Mouse (Mus musculus): ENCODE results near the gene Spata5.

The Spata5 gene

GRCm38 (mm10) chr3:37419458-37419991, at the start of gene Spata5:
Gene Spata5, plus strand, starts transcription at chr3:37419896.
- DNase-seq (ENCODE audit: low spot score in 2 of 2) = peak; percentile 78 to 87

- no peak for DNase-seq (ENCODE audit: low spot score in 2 of 2)
These were observed 49.3 kb upstream of the Spata5 start for GRCm38 (mm10) chr3:37370407-37370806.

GRCm38 (mm10) chr3:37373712-37374111, 46.0 kb upstream of the Spata5 start:
- no peak for DNase-seq (ENCODE audit: low spot score in 2 of 2)

- no peak for DNase-seq (ENCODE audit: low spot score in 2 of 2)
These were observed 41.8 kb upstream of the Spata5 start for GRCm38 (mm10) chr3:37377926-37378325.

- no peak for DNase-seq (ENCODE audit: low spot score in 2 of 2)
These were observed 41.3 kb upstream of the Spata5 start for GRCm38 (mm10) chr3:37378412-37378811.

- no peak for DNase-seq (ENCODE audit: low spot score in 2 of 2)
These were observed 40.5 kb upstream of the Spata5 start for GRCm38 (mm10) chr3:37379201-37379600.

GRCm38 (mm10) chr3:37379930-37380881, 39.5 kb upstream of the Spata5 start:
- DNase-seq (ENCODE audit: low spot score in 2 of 2) = no peak

GRCm38 (mm10) chr3:37381457-37381856, 38.2 kb upstream of the Spata5 start:
- no peak for DNase-seq (ENCODE audit: low spot score in 2 of 2)

- no peak for DNase-seq (ENCODE audit: low spot score in 2 of 2)
These were observed 36.5 kb upstream of the Spata5 start for GRCm38 (mm10) chr3:37383096-37383765.

GRCm38 (mm10) chr3:37387310-37387709, 32.4 kb upstream of the Spata5 start:
- no peak for DNase-seq (ENCODE audit: low spot score in 2 of 2)

GRCm38 (mm10) chr3:37396930-37397608, 22.6 kb upstream of the Spata5 start:
- no peak for DNase-seq (ENCODE audit: low spot score in 2 of 2)

GRCm38 (mm10) chr3:37397646-37398045, 22.1 kb upstream of the Spata5 start:
- no peak for DNase-seq (ENCODE audit: low spot score in 2 of 2)

- DNase-seq (ENCODE audit: low spot score in 2 of 2) = no peak
These were observed 20.9 kb upstream of the Spata5 start for GRCm38 (mm10) chr3:37398661-37399395.

GRCm38 (mm10) chr3:37401729-37402610, 17.7 kb upstream of the Spata5 start:
- DNase-seq (ENCODE audit: low spot score in 2 of 2) = no peak

GRCm38 (mm10) chr3:37407598-37407997, 12.1 kb upstream of the Spata5 start:
- no peak for DNase-seq (ENCODE audit: low spot score in 2 of 2)

GRCm38 (mm10) chr3:37413446-37413845, 6.2 kb upstream of the Spata5 start:
- DNase-seq (ENCODE audit: low spot score in 2 of 2) = no peak

GRCm38 (mm10) chr3:37414413-37414960, 5.2 kb upstream of the Spata5 start:
- peak; percentile 83 to 84 for DNase-seq (ENCODE audit: low spot score in 2 of 2)

- DNase-seq (ENCODE audit: low spot score in 2 of 2) = no peak
These were observed 1.4 kb upstream of the Spata5 start for GRCm38 (mm10) chr3:37418341-37418740.

- DNase-seq (ENCODE audit: low spot score in 2 of 2) = peak in 1 of 2 experiments; percentile 67
These were observed 687 bp upstream of the Spata5 start for GRCm38 (mm10) chr3:37418961-37419457.

GRCm38 (mm10) chr3:37420072-37420471, 376 bp downstream of the Spata5 start, which contains the start of gene Nudt6:
Gene Nudt6, minus strand, starts transcription at chr3:37420211.
- peak; percentile 81 to 85 for DNase-seq (ENCODE audit: low spot score in 2 of 2)

Measured in frontal cortex, postnatal 25 days (tissue).